21 mouse cellular contexts compared by ENCODE assay signal in genomic region chr6:149574288-149574687, GRCm38 (mm10).
A peak's percentile ranks its signal among the peaks of the same experiment; 100 is the strongest.
DNase-seq lines count a peak whose midpoint lies in the region; TF ChIP-seq lines count a peak whose summit lies in the region.
"Had no signal": no experiment of that assay in that cellular context is flagged by ENCODE, and none has a peak within 500 bp of the region (broad histone marks: within the 10 kb centered on the region; RNA-seq: fewer than 3 reads in every experiment).

No protein-coding gene starts in this region.

- TF ChIP-seq CTCF in left cerebral cortex, adult 2 months (IDR thresholded peaks at IDR 0.05) = no peak

- no peaks in the 10 kb centered on the region for H3K4me1 ChIP-seq in forebrain, embryonic 10.5 days
- H3K4me1 ChIP-seq: forebrain, embryonic 12.5 days; forebrain, embryonic 15.5 days; hindbrain, embryonic 12.5 days had no signal

- H3K9me3 ChIP-seq in forebrain, embryonic 10.5 days = no peaks in the 10 kb centered on the region
- H3K9me3 ChIP-seq: forebrain, embryonic 12.5 days; forebrain, embryonic 15.5 days; G1E; hindbrain, embryonic 12.5 days had no signal

- intact Hi-C loops in left cerebral cortex, adult 2 months (cut with DNase I) = no loop called here
- intact Hi-C loops in left cerebral cortex, postnatal 4 days (cut with DNase I) = no loop called here

- H3K27me3 ChIP-seq in forebrain, embryonic 10.5 days (ENCODE audit: poor library complexity, severe bottlenecking) = no peaks in the 10 kb centered on the region
- H3K27me3 ChIP-seq: CH12.LX; forebrain, embryonic 12.5 days; forebrain, embryonic 15.5 days; hindbrain, embryonic 12.5 days had no signal

- WGBS in forebrain, embryonic 10.5 days = 89% methylated on average over 1 of the region's 1 CpGs

- no peak for DNase-seq in left cerebral cortex, adult 2 months (ENCODE audit: extremely low spot score in 1 of 2, low spot score in 2 of 2)
- DNase-seq in left cerebral cortex, postnatal 4 days = no peak
- DNase-seq in 3T3-L1 (ENCODE audit: low read depth, low spot score) (peak; percentile 32), NIH3T3 (ENCODE audit: low read depth) (peak; percentile 7)
- DNase-seq in telencephalon, adult 2 months (ENCODE audit: low read depth, low spot score) = peak; percentile 31
- DNase-seq in forebrain, embryonic 10.5 days (ENCODE audit: extremely low spot score, low spot score) = no peak
- no peak for DNase-seq in layer of hippocampus, postnatal 25 days (ENCODE audit: extremely low spot score in 1 of 2, low spot score in 1 of 2)
- DNase-seq: adrenal gland, adult 8-10 months; adrenal gland, postnatal 25 days; B cell, adult 2 months; cerebellum, adult 18-20 months; cerebellum, adult 9-10 months; cerebellum, postnatal 14 days; gastrocnemius, adult 2 months; gastrocnemius, postnatal 14 days; heart, adult 11 months had no signal

- H3K27ac ChIP-seq in left cerebral cortex, adult 2 months = peak overlapping the region; percentile 64
- no peak overlapping the region for H3K27ac ChIP-seq in forebrain, embryonic 10.5 days
- H3K27ac ChIP-seq: forebrain, embryonic 12.5 days; forebrain, embryonic 15.5 days; gastrocnemius, adult 2 months; hindbrain, embryonic 12.5 days had no signal

- no peak overlapping the region for H3K4me3 ChIP-seq in left cerebral cortex, adult 2 months
- no peak overlapping the region for H3K4me3 ChIP-seq in forebrain, embryonic 10.5 days
- H3K4me3 ChIP-seq: forebrain, embryonic 12.5 days; forebrain, embryonic 15.5 days; gastrocnemius, adult 2 months; hindbrain, embryonic 12.5 days had no signal

- H3K36me3 ChIP-seq in forebrain, embryonic 10.5 days (replicated peaks) = no peaks in the 10 kb centered on the region
- H3K36me3 ChIP-seq: forebrain, embryonic 12.5 days; forebrain, embryonic 15.5 days; G1E; hindbrain, embryonic 12.5 days had no signal

Comparison
In these comparisons a context has a peak if more than half of its experiments do, and no peak if none do; other contexts are left out.
1. DNase-seq: peak in 3T3-L1 (single experiment), NIH3T3 (single experiment) and telencephalon, adult 2 months (single experiment); none in left cerebral cortex, adult 2 months (0 of 2), left cerebral cortex, postnatal 4 days (single experiment), forebrain, embryonic 10.5 days (single experiment) and layer of hippocampus, postnatal 25 days (0 of 2).